Mouse (Mus musculus) limb, embryonic 10.5 days (tissue): ENCODE data around the gene Dph2. TPM values are rescaled to one million over a fixed set of nuclear protein-coding genes. Genes with fewer than 3 reads are reported as not detected.

Source experiments
- DNase-seq: peaks from one replicate; pipeline ENCODE4 v3.0.0-alpha.2; 2017; ENCODE audit warnings: low spot score
- H3K27ac ChIP-seq: fragments of 300-500 bp; sonication (generic); 2 replicates; pipeline ENCODE4 v1.5.1; 2016; ENCODE audit warnings: mild to moderate bottlenecking
- H3K27me3 ChIP-seq: fragments of 300-500 bp; sonication (generic); 2 replicates; pipeline ENCODE4 v1.6.1; 2016; ENCODE audit warnings: low read depth, mild to moderate bottlenecking; ENCODE audit not compliant: poor library complexity, severe bottlenecking
- H3K36me3 ChIP-seq: fragments of 300-500 bp; sonication (generic); 2 replicates; pipeline ENCODE4 v1.6.1; 2016; ENCODE audit warnings: mild to moderate bottlenecking, moderate library complexity
- H3K4me1 ChIP-seq: fragments of 300-500 bp; sonication (generic); 2 replicates; pipeline ENCODE4 v1.6.1; 2016
- H3K4me3 ChIP-seq: fragments of 300-500 bp; sonication (generic); 2 replicates; pipeline ENCODE4 v1.5.1; 2016; ENCODE audit warnings: mild to moderate bottlenecking, moderate library complexity
- H3K9me3 ChIP-seq: fragments of 300-500 bp; sonication (generic); replicated peaks from 2 replicates; pipeline ENCODE4 v1.6.1; 2016; ENCODE audit warnings: mild to moderate bottlenecking
- WGBS: fragments of 180-500 bp; shearing (Covaris S2); methylation state at CpG from one replicate; pipeline ENCODE4 v1.1.7; 2016; 5-methylcytosine and 5-hydroxymethylcytosine counted together
- polyA plus RNA-seq: library from polyadenylated mRNA; unstranded; fragments of >200 nt; fragmentation: Nextera tagmentation; extraction: Ambion mirVana; gene quantifications from 2 replicates; pipeline ENCODE4 v1.2.1, GENCODE M21; 2016

The Dph2 gene
- polyA plus RNA-seq, 1 experiment from 2014 or later = 22.7 TPM

DNA sequence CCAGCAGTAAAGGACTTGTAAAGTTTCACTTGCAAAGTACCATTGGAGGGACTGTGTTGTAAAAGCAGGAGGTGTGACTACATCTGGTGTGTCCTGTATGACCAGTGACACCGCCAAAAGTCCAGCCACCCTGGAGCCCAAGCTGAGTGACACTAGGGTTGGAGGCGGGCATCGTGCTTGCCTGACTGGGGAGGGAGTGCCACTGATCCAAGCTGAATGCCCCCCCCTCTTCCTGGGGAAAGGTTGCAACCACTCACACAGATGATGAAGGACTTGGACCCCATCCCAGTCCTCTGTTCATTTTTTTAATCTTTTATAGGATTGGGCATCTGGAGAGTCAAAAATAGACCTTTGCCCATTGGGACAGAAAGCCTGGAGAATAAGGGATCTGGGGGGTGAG, 50.3 kb downstream of the Dph2 start:
- no peak for DNase-seq
- 58% methylated on average over 3 of the region's 3 CpGs for WGBS

DNA sequence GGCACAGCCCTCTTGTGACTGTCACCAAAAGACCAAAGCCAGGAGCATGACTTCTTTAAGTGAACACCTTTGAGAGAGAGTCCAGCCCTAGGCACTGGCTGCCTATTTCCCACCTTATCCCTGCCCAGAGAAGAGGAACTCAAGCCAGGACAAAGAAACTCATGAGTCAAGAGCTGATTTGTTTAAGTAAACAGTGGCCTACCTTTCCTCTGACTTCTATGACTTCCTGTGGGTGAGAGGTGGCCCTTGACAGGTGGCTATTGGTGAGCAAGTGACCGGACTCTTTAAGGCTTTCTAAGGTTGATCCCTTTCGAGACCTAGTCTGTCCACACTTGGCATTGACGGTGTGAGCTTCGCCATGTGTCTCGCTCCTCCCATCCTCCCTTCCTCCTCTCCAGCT, 51.0 kb downstream of the Dph2 start:
- WGBS = 92% methylated on average over 5 of the region's 5 CpGs
- no peaks in the 10 kb centered on the region for H3K9me3 ChIP-seq

More for the DNA sequence above, 50.3 kb downstream of the Dph2 start:
- no peaks in the 10 kb centered on the region for H3K9me3 ChIP-seq
- peaks cover 9% of the 10 kb centered on the region for H3K4me1 ChIP-seq
- H3K27ac ChIP-seq = no peak overlapping the region
- H3K4me3 ChIP-seq = no peak overlapping the region
- peaks cover 8% of the 10 kb centered on the region for H3K36me3 ChIP-seq
- no peaks in the 10 kb centered on the region for H3K27me3 ChIP-seq

DNA sequence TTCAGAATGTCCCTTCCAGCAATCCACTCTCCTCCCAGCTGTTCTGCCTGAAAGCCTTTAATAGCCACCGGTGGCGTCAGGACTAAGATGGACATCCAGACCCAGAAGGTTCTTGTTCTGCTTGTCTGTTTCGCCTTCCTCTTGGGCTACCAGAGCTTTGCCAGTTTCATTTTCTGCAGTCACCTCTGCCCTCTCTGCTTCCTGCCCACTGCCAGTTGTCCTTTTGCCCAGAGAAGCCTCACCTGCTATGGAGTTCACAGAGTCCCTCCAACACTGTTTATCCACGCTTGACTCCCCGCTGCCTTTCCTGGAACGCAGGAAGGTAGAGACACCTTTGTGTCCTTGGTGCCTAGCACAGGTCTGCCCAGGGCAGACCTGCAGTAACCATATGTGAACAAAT, 52.5 kb downstream of the Dph2 start:
- H3K9me3 ChIP-seq = no peaks in the 10 kb centered on the region
- WGBS = 82% methylated on average over 6 of the region's 6 CpGs
- peaks cover 18% of the 10 kb centered on the region for H3K4me1 ChIP-seq
- no peaks in the 10 kb centered on the region for H3K36me3 ChIP-seq
- H3K27me3 ChIP-seq = peaks cover 3% of the 10 kb centered on the region
- no peak for DNase-seq
- H3K27ac ChIP-seq = no peak overlapping the region
- H3K4me3 ChIP-seq = no peak overlapping the region

More for the DNA sequence above, 51.0 kb downstream of the Dph2 start:
- DNase-seq = no peak
- H3K36me3 ChIP-seq = peaks cover 8% of the 10 kb centered on the region
- H3K27me3 ChIP-seq = no peaks in the 10 kb centered on the region
- H3K4me1 ChIP-seq = peaks cover 7% of the 10 kb centered on the region; the same call in 1 of the 2 replicates
- H3K27ac ChIP-seq = no peak overlapping the region
- no peak overlapping the region for H3K4me3 ChIP-seq

Other genes with a start within 250 kb of the Dph2 start
- 89.7 and 92.2 TPM in 2 replicates for gene Dmap1, start 209.8 kb downstream of the Dph2 start, polyA plus RNA-seq
- gene Gm12845, start 167.6 kb downstream of the Dph2 start, polyA plus RNA-seq = not detected in 2 replicates
- gene Klf17, start 126.4 kb downstream of the Dph2 start, polyA plus RNA-seq = 0.06 TPM in 1 of 2 replicates, not detected in the other
- 9.4 and 10.3 TPM in 2 replicates for gene Slc6a9, start 57.5 kb downstream of the Dph2 start, polyA plus RNA-seq
- gene Ccdc24, start 19.5 kb downstream of the Dph2 start, polyA plus RNA-seq = 0.96 and 1.3 TPM in 2 replicates
- 22.8 and 26.2 TPM in 2 replicates for gene B4galt2, start 8.5 kb downstream of the Dph2 start, polyA plus RNA-seq
- 143 and 147 TPM in 2 replicates for gene Atp6v0b, start 4.7 kb downstream of the Dph2 start, polyA plus RNA-seq
- gene Ipo13, start 23.0 kb upstream of the Dph2 start, polyA plus RNA-seq = 56.0 and 56.7 TPM in 2 replicates
- gene Artn, start 37.7 kb upstream of the Dph2 start, polyA plus RNA-seq = 6.5 and 13.5 TPM in 2 replicates
- gene St3gal3, start 242.9 kb upstream of the Dph2 start, polyA plus RNA-seq = 6.8 and 7.2 TPM in 2 replicates